Mouse (Mus musculus): ENCODE measurements around the gene Myo16.

DNA sequence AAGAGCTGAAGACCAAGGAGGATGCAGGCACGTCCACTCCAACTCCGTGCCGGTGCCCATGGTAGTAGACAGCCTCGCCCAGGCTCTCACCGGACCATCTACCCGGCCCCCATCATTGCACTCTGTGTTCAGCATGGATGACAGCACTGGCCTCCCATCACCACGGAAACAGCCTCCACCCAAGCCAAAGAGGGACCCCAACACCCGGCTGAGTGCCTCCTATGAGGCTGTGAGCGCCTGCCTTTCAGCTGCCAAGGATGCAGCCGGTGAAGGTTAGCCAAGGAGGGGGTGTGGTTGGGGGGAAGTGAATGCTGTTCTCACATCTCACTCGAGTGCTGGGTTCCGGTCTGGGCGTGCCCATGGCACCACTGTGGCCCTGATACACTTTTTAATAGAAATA, 408.3 kb downstream of the Myo16 start:
- TF ChIP-seq POLR2A (IDR thresholded peaks at IDR 0.05; ENCODE audit: low read depth, low read length) (no peak), CTCF (conservative IDR thresholded peaks at IDR 0.05; ENCODE audit: insufficient read depth, insufficient read length, low read depth, low read length) (no peak)

Data from kidney, adult 2 months (tissue).